Mouse (Mus musculus): ENCODE measurements around the gene Cpped1. TPM values are rescaled to one million over a fixed set of nuclear protein-coding genes. Genes with fewer than 3 reads are reported as not detected.

Cpped1 gene
- polyA plus RNA-seq, 1 experiment, result 10.9 TPM

DNA sequence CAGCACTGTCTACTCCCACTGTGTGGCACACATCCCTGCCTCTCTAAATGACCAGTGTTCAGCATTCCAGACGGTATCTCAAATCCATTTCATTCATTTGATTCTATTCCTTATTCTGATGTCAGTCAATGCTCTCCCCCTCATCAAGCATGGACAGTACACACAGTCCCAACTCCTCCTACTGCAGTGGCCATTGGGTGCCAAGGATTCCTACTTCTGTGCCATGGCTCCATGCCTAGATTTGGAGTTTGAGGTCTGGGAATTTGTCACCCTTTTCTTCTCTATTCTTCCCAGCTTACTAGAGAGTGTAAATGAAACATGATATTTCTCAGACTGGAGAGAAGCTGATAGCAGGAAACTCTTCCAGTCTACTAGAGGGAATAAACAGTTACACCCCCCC, 2.3 kb downstream of the Cpped1 start:
- no peak overlapping the region for H3K4me3 ChIP-seq (ENCODE audit: control insufficient read depth, insufficient read depth, low read length)
- H3K27me3 ChIP-seq (ENCODE audit: control insufficient read depth, insufficient read depth, low read length), result no peaks in the 10 kb centered on the region
- peaks cover 5% of the 10 kb centered on the region for H3K4me1 ChIP-seq (replicated peaks; ENCODE audit: control insufficient read depth, insufficient read depth, low read length)
- TF ChIP-seq CTCF (IDR thresholded peaks at IDR 0.05; ENCODE audit: borderline replicate concordance, control insufficient read depth, extremely low read depth, insufficient read depth, low read length, poor library complexity), result no peak
- TF ChIP-seq POLR2A (IDR thresholded peaks at IDR 0.05; ENCODE audit: control insufficient read depth, extremely low read depth, insufficient read depth, low read length, poor library complexity), result no peak
- WGBS, result 91% methylated on average over 1 of the region's 1 CpGs
- DNase-seq, result no peak
- no peak overlapping the region for H3K27ac ChIP-seq (ENCODE audit: control insufficient read depth, insufficient read depth, low read length)
- H3K36me3 ChIP-seq (ENCODE audit: control insufficient read depth, insufficient read depth, low read length), result no peaks in the 10 kb centered on the region

DNA sequence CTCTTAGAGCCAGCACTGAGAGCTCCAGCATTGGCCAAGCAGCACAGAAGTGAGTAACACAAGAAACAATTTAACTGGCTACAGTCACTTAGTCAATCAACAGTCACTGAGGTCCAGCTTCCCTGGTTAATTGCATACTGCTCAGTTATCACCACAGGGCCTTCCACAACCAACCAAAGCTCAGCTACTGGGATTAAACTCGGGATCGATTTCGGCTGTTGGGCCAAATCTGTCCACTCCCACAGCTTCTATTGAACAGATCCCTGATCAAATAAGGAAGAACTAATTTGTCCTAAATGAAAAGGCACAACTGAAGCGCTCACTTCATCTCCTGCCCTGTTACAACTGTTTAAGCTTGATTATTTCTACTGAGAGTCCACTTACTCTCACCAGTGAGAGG, 4.0 kb downstream of the Cpped1 start:
- TF ChIP-seq POLR2A (IDR thresholded peaks at IDR 0.05; ENCODE audit: control insufficient read depth, extremely low read depth, insufficient read depth, low read length, poor library complexity) (no peak), CTCF (IDR thresholded peaks at IDR 0.05; ENCODE audit: borderline replicate concordance, control insufficient read depth, extremely low read depth, insufficient read depth, low read length, poor library complexity) (no peak)
- H3K4me1 ChIP-seq (replicated peaks; ENCODE audit: control insufficient read depth, insufficient read depth, low read length), result peaks cover 5% of the 10 kb centered on the region
- no peak overlapping the region for H3K27ac ChIP-seq (ENCODE audit: control insufficient read depth, insufficient read depth, low read length)
- no peak for DNase-seq
- no peak overlapping the region for H3K4me3 ChIP-seq (ENCODE audit: control insufficient read depth, insufficient read depth, low read length)
- WGBS, result 95% methylated on average over 4 of the region's 4 CpGs
- H3K27me3 ChIP-seq (ENCODE audit: control insufficient read depth, insufficient read depth, low read length), result no peaks in the 10 kb centered on the region
- no peaks in the 10 kb centered on the region for H3K36me3 ChIP-seq (ENCODE audit: control insufficient read depth, insufficient read depth, low read length)

DNA sequence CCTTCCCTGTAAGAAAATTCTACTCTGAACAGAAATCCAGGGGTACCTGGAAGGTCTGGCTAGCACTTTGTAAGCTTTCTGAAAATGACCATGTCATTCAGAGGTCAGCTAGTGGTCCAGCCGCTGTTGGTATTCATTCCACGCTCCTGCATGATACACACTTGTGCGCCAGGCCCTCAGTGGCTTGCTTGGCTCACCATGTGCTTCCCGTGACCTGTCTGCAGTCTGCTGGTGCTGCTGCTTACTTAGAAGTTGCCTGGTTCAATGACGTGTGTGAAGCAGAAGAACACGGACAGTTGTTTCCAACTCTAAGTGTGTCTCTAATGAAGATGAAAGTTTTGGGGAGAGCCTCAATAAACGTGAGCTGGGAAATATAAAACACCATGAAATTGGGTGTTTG, 7.2 kb downstream of the Cpped1 start:
- Histone ChIP-seq H3K4me3 (ENCODE audit: control insufficient read depth, insufficient read depth, low read length) (no peak overlapping the region), H3K4me1 (replicated peaks; ENCODE audit: control insufficient read depth, insufficient read depth, low read length) (no peaks in the 10 kb centered on the region), H3K36me3 (ENCODE audit: control insufficient read depth, insufficient read depth, low read length) (no peaks in the 10 kb centered on the region), H3K27me3 (ENCODE audit: control insufficient read depth, insufficient read depth, low read length) (no peaks in the 10 kb centered on the region), H3K27ac (ENCODE audit: control insufficient read depth, insufficient read depth, low read length) (no peak overlapping the region)
- DNase-seq, result no peak
- no peak for TF ChIP-seq POLR2A (IDR thresholded peaks at IDR 0.05; ENCODE audit: control insufficient read depth, extremely low read depth, insufficient read depth, low read length, poor library complexity)
- no peak for TF ChIP-seq CTCF (IDR thresholded peaks at IDR 0.05; ENCODE audit: borderline replicate concordance, control insufficient read depth, extremely low read depth, insufficient read depth, low read length, poor library complexity)
- 95% methylated on average over 7 of the region's 7 CpGs for WGBS

DNA sequence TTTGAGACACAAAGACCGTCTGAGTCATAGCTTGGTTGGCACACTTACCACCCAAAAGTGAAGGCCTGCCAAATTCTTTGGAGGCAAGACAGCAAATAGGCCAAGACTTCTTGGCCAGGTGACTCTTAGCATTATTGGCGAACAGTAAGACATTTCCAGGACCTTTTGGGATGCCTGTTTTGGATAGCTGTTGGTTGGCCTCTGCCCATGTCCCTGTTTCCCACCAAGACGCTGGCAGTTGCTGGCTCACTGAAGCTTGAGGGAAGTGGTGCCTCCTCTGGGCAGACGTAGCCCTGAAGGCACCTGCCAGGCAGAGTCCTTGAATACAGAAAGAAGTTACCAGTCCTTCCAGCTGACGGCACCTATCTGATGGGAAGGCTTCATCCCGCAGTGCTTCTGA, 8.9 kb downstream of the Cpped1 start:
- Histone ChIP-seq H3K4me3 (ENCODE audit: control insufficient read depth, insufficient read depth, low read length) (no peak overlapping the region), H3K27ac (ENCODE audit: control insufficient read depth, insufficient read depth, low read length) (no peak overlapping the region), H3K27me3 (ENCODE audit: control insufficient read depth, insufficient read depth, low read length) (no peaks in the 10 kb centered on the region), H3K36me3 (ENCODE audit: control insufficient read depth, insufficient read depth, low read length) (no peaks in the 10 kb centered on the region), H3K4me1 (replicated peaks; ENCODE audit: control insufficient read depth, insufficient read depth, low read length) (no peaks in the 10 kb centered on the region)
- no peak for DNase-seq
- no peak for TF ChIP-seq CTCF (IDR thresholded peaks at IDR 0.05; ENCODE audit: borderline replicate concordance, control insufficient read depth, extremely low read depth, insufficient read depth, low read length, poor library complexity)
- WGBS, result 94% methylated on average over 6 of the region's 6 CpGs

DNA sequence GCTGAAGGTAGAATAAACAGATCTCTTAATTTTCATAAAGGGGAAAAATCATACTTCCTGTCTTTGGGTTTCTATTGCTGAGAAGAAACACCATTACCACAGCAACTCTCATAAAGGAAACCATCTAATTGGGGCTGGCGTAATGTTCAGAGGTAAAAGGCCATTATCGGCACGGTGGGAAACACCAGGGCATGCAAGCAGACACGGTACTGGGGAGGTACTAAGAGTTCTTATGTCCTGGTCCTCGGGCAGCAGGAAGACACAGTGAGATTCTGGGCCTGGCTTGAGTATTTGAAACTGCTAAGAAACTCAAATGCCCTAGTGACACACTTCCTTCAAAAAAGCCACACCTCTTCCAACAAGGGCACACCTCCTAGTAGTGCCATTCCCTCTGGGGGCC, 12.8 kb downstream of the Cpped1 start:
- 84% methylated on average over 5 of the region's 5 CpGs for WGBS
- TF ChIP-seq CTCF (IDR thresholded peaks at IDR 0.05; ENCODE audit: borderline replicate concordance, control insufficient read depth, extremely low read depth, insufficient read depth, low read length, poor library complexity) (no peak), POLR2A (IDR thresholded peaks at IDR 0.05; ENCODE audit: control insufficient read depth, extremely low read depth, insufficient read depth, low read length, poor library complexity) (no peak)
- no peak for DNase-seq

DNA sequence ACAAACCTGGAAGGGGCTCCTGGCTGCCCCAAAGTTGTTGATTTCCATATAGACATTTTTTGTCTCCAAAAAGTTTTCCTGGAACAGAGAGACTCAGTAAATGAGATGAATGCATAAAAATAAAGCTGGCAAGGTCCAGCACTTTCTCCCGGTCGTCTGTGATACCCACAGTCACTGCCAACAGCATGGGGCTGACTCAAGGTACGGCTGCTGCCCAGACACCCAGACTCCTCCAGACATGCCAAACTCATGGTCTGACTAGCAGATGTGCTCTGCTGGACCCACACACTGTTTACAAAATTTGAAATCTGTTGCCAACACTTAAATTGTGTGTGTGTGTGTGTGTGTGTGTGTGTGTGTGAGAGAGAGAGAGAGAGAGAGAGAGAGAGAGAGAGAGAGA, 14.4 kb downstream of the Cpped1 start:
- no peaks in the 10 kb centered on the region for H3K27me3 ChIP-seq (ENCODE audit: control insufficient read depth, insufficient read depth, low read length)
- no peak overlapping the region for H3K27ac ChIP-seq (ENCODE audit: control insufficient read depth, insufficient read depth, low read length)
- TF ChIP-seq CTCF (IDR thresholded peaks at IDR 0.05; ENCODE audit: borderline replicate concordance, control insufficient read depth, extremely low read depth, insufficient read depth, low read length, poor library complexity) (no peak), POLR2A (IDR thresholded peaks at IDR 0.05; ENCODE audit: control insufficient read depth, extremely low read depth, insufficient read depth, low read length, poor library complexity) (no peak)
- no peak for DNase-seq
- 93% methylated on average over 3 of the region's 3 CpGs for WGBS
- H3K4me3 ChIP-seq (ENCODE audit: control insufficient read depth, insufficient read depth, low read length), result no peak overlapping the region
- no peaks in the 10 kb centered on the region for H3K36me3 ChIP-seq (ENCODE audit: control insufficient read depth, insufficient read depth, low read length)
- H3K4me1 ChIP-seq (replicated peaks; ENCODE audit: control insufficient read depth, insufficient read depth, low read length), result no peaks in the 10 kb centered on the region

More for the DNA sequence above, 12.8 kb downstream of the Cpped1 start:
- Histone ChIP-seq H3K4me3 (ENCODE audit: control insufficient read depth, insufficient read depth, low read length) (no peak overlapping the region), H3K36me3 (ENCODE audit: control insufficient read depth, insufficient read depth, low read length) (no peaks in the 10 kb centered on the region), H3K27ac (ENCODE audit: control insufficient read depth, insufficient read depth, low read length) (no peak overlapping the region), H3K4me1 (replicated peaks; ENCODE audit: control insufficient read depth, insufficient read depth, low read length) (no peaks in the 10 kb centered on the region), H3K27me3 (ENCODE audit: control insufficient read depth, insufficient read depth, low read length) (no peaks in the 10 kb centered on the region)

DNA sequence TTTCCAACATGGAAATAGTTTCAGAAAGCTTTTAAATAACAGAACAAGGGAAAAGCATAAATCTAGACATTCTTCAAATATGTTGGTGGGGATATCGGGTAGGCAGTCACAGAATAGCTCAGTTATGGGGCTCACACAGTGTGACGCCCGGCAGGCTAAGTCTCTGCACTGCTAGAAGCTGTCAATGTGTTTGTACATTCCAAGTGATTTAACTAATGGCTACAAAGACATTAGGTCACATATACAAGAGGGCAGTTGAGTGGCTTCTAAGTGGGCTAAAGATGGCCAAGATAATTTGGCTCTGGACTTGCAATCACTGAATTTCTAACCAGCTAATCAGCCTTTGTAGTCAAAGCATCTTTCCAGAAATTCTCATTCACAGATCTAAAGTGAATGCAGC, 19.1 kb downstream of the Cpped1 start:
- Histone ChIP-seq H3K4me1 (replicated peaks; ENCODE audit: control insufficient read depth, insufficient read depth, low read length) (no peaks in the 10 kb centered on the region), H3K4me3 (ENCODE audit: control insufficient read depth, insufficient read depth, low read length) (no peak overlapping the region), H3K36me3 (ENCODE audit: control insufficient read depth, insufficient read depth, low read length) (no peaks in the 10 kb centered on the region; the same call in 1 of the 2 replicates), H3K27me3 (ENCODE audit: control insufficient read depth, insufficient read depth, low read length) (no peaks in the 10 kb centered on the region), H3K27ac (ENCODE audit: control insufficient read depth, insufficient read depth, low read length) (no peak overlapping the region)
- TF ChIP-seq POLR2A (IDR thresholded peaks at IDR 0.05; ENCODE audit: control insufficient read depth, extremely low read depth, insufficient read depth, low read length, poor library complexity), result no peak
- TF ChIP-seq CTCF (IDR thresholded peaks at IDR 0.05; ENCODE audit: borderline replicate concordance, control insufficient read depth, extremely low read depth, insufficient read depth, low read length, poor library complexity), result no peak
- 96% methylated on average over 3 of the region's 3 CpGs for WGBS
- DNase-seq, result no peak
